Mouse (Mus musculus): ENCODE data around the gene Klhdc4.

Gene Klhdc4

GRCm38 (mm10) chr8:121829048-121829776 lies at the start of gene Klhdc4:
Klhdc4 (minus strand) TSS chr8:121829569.
- DNase-seq (ENCODE audit: low spot score), result peak; percentile 90

- DNase-seq (ENCODE audit: low spot score), result no peak
Measured at GRCm38 (mm10) chr8:121877828-121878480, 48.6 kb upstream of the Klhdc4 start.

GRCm38 (mm10) chr8:121877212-121877611 lies 47.8 kb upstream of the Klhdc4 start:
- no peak for DNase-seq (ENCODE audit: low spot score)

GRCm38 (mm10) chr8:121875517-121875916 lies 46.1 kb upstream of the Klhdc4 start:
- no peak for DNase-seq (ENCODE audit: low spot score)

- no peak for DNase-seq (ENCODE audit: low spot score)
Measured at GRCm38 (mm10) chr8:121875045-121875444, 45.7 kb upstream of the Klhdc4 start.

GRCm38 (mm10) chr8:121874031-121874430 lies 44.7 kb upstream of the Klhdc4 start:
- DNase-seq (ENCODE audit: low spot score), result peak; percentile 75

GRCm38 (mm10) chr8:121871833-121872440 lies 42.6 kb upstream of the Klhdc4 start:
- DNase-seq (ENCODE audit: low spot score), result no peak

GRCm38 (mm10) chr8:121870190-121870589 lies 40.8 kb upstream of the Klhdc4 start:
- no peak for DNase-seq (ENCODE audit: low spot score)

GRCm38 (mm10) chr8:121868896-121869295 lies 39.5 kb upstream of the Klhdc4 start:
- no peak for DNase-seq (ENCODE audit: low spot score)

GRCm38 (mm10) chr8:121868196-121868595 lies 38.8 kb upstream of the Klhdc4 start:
- no peak for DNase-seq (ENCODE audit: low spot score)

GRCm38 (mm10) chr8:121865356-121865755 lies 36.0 kb upstream of the Klhdc4 start:
- no peak for DNase-seq (ENCODE audit: low spot score)

GRCm38 (mm10) chr8:121861806-121862548 lies 32.6 kb upstream of the Klhdc4 start:
- no peak for DNase-seq (ENCODE audit: low spot score)

- DNase-seq (ENCODE audit: low spot score), result no peak
Measured at GRCm38 (mm10) chr8:121861276-121861675, 31.9 kb upstream of the Klhdc4 start.

GRCm38 (mm10) chr8:121857747-121858146 lies 28.4 kb upstream of the Klhdc4 start:
- peak; percentile 37 for DNase-seq (ENCODE audit: low spot score)

GRCm38 (mm10) chr8:121857331-121857730 lies 28.0 kb upstream of the Klhdc4 start:
- peak; percentile 42 for DNase-seq (ENCODE audit: low spot score)

- DNase-seq (ENCODE audit: low spot score), result peak; percentile 37
Measured at GRCm38 (mm10) chr8:121856071-121856746, 26.8 kb upstream of the Klhdc4 start.

- DNase-seq (ENCODE audit: low spot score), result peak; percentile 59
Measured at GRCm38 (mm10) chr8:121853586-121853985, 24.2 kb upstream of the Klhdc4 start.

- DNase-seq (ENCODE audit: low spot score), result no peak
Measured at GRCm38 (mm10) chr8:121852464-121852863, 23.1 kb upstream of the Klhdc4 start.

- DNase-seq (ENCODE audit: low spot score), result peak; percentile 43
Measured at GRCm38 (mm10) chr8:121851716-121852115, 22.3 kb upstream of the Klhdc4 start.

- peak; percentile 99 for DNase-seq (ENCODE audit: low spot score)
Measured at GRCm38 (mm10) chr8:121850821-121851470, 21.6 kb upstream of the Klhdc4 start.

GRCm38 (mm10) chr8:121850436-121850820 lies 21.1 kb upstream of the Klhdc4 start:
- peak; percentile 48 for DNase-seq (ENCODE audit: low spot score)

Data from testis, postnatal 10 days (tissue).